Mouse (Mus musculus): ENCODE measurements around the gene Tmem50b. TPM values are rescaled to one million over a fixed set of nuclear protein-coding genes. Genes with fewer than 3 reads are reported as not detected.
"Not testable (repeated sequence)": the region's sequence is repeated elsewhere in the genome, so short reads cannot be mapped to it uniquely, and the experiment has no call there.

Gene Tmem50b
- polyA plus RNA-seq, 1 experiment from 2014 or later = 33.9 TPM

DNA sequence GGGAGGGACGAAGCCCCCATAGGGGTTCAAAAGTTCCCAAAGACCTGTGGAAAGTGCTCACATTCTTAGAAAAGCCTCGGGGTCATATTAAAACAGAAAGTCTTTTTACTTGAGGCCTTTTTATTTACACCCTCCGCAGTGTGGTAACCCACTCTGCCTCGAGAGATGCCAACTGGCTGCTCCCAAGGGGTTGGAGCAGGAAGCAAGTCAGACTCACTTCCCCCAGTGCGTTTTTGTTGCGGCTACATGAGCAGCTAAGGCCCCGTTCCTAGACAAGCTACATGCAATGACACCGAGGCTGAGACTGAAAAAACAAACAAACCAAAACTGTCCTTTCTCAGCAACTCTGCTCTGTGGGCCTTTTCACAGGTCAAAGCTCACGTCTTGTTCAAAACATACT lies 59.1 kb downstream of the Tmem50b start:
- peak; percentile 55 for DNase-seq (ENCODE audit: low spot score)

DNA sequence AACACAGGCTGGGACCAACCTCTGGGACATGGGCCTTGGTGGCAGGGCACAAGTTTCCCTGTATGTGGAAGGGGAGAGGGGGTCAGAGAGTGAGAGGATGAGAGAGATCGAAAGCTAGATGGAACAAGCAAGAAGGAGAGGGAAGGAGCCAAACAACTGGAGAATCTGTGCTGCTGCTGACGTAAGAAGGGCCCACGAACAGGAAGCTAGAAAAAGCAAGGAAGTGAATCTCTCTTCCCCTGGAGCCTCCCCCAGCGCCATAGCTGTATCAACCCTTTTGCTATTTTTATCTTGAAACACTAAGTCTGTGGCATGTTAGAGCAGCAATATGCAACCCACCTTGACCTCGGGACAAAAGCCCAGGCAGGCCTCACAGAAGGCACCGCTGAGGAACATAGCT lies 59.5 kb downstream of the Tmem50b start:
- DNase-seq (ENCODE audit: low spot score) = peak; percentile 43

- DNase-seq (ENCODE audit: low spot score) = no peak
Measured at GRCm38 (mm10) chr16:91537065-91537464, 60.5 kb downstream of the Tmem50b start.

GRCm38 (mm10) chr16:91536372-91536771 lies 61.2 kb downstream of the Tmem50b start:
- DNase-seq (ENCODE audit: low spot score) = no peak

DNA sequence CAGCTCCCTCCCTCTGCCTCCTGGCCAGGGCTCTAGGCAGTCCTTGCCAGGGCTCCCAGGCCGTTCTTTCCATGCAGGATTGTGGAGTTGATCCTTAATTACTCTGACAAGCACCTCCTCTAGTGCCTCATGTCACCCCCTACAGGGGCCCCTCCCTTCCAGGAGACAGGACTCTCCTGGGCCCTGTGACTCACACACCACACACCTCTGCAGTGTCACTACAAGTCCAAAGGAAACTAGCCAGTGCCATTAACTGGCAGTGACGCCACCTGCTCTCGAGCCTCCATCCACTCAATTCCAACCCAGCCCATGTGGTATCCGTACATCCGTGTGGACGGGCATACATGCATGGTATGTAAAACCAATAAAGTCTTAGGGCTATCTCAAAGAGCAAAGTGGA lies 62.7 kb downstream of the Tmem50b start:
- DNase-seq (ENCODE audit: low spot score) = no peak

GRCm38 (mm10) chr16:91534477-91534876 lies 63.1 kb downstream of the Tmem50b start:
- peak; percentile 92 for DNase-seq (ENCODE audit: low spot score)

DNA sequence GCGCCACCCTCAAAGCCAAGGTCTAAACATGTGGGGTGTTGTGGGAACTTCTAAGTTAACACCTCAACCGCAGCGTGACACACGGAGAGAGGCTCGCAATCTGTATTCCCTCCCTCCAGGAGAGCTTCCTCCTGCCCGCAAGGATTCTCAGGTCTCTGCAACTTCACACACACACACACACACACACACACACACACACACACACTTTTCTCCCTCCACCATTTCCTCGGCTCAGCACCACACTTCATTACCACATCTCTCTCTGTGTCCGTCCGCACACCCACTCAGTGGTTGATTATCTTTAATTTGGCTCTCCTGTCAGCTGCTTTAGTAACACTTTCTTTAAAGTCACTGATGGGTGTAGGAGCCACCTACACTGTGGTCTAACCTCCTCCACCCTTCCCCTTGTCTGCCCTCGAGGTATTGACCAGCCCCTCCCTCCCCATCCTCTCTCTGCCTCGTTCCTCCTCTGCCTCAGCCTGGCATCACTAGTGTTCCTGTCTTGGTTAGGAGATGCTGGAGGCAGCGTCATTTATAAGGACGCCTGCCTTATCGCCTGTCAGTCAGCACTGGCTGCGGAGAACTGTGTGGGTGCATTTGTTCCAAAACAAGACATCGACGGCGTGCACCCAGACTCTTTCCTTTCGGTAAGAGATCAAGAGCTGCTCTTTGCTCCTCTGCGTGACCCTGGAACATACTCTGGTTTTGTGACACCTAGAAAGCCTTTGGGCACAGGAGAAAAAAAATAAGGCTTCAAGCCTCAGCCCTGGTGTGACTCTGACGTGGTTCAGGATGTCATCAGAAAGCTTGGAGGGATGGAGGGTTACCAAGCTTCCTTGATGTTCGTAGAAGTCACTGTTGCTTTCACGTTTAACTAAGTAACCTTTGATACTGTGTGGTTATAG lies 64.3 kb downstream of the Tmem50b start:
- DNase-seq (ENCODE audit: low spot score) = peak; percentile 80

GRCm38 (mm10) chr16:91532429-91532828 lies 65.2 kb downstream of the Tmem50b start:
- no peak for DNase-seq (ENCODE audit: low spot score)

- no peak for DNase-seq (ENCODE audit: low spot score)
Measured at GRCm38 (mm10) chr16:91531856-91532255, 65.7 kb downstream of the Tmem50b start.

GRCm38 (mm10) chr16:91530830-91531229 lies 66.8 kb downstream of the Tmem50b start:
- DNase-seq (ENCODE audit: low spot score) = not testable (repeated sequence)

DNA sequence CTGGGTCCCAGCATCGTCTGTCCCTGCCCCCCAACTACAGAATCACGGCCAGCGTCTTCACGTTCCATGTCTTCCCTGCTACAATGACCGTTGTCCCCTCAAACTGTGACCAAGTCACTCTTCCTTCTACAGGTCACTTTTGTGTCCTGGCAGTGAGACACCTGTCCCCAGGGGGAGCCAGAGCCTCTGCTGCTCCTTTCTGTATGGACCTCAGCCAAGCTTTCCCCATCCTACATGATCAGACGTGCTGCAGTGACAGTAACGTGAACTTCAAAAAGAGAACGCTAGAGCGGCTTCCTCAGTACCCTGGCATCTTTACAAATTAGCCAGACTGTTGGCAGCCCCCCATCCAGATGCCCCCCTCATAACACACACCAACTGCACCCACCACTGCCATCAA lies 69.0 kb downstream of the Tmem50b start:
- no peak for DNase-seq (ENCODE audit: low spot score)

DNA sequence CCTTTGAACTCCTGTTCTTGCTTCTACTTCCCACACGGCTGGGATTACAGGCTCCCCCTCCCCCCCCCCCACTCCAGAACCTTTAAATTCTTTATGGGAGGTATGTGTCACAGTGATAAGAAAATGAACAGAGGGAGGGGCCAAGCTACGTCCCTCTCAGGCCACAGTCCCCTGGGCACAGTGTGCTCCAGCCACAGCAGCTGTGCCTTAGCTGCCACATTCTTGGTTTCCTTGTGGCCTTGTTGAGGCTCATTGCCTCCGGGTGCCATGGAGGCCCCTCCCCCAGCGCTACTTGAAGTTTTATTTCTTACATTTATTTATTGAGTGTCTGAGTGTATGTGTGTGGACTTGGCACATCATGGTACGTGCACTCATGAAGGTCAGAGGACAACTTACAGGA lies 70.1 kb downstream of the Tmem50b start:
- DNase-seq (ENCODE audit: low spot score) = no peak

DNA sequence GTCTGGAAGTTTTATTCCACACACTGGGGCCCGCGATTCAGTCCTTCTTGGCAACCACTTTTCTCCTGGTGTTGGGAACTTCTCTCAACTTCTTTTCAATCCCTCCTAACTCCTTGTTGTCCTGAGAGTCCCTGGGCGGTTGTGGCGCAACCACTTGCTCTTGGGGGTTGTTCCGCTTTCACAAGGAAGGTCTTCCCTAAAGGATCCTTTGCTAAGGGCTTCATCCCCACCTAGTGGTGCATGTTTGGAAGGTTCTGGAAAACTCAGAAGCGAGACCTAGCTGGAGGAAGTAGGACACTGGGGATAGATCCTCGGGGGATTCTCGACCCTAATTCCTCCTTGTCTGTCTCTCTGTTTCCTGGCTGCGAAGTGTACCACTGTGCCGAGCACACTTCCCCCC lies 70.5 kb downstream of the Tmem50b start:
- no peak for DNase-seq (ENCODE audit: low spot score)

DNA sequence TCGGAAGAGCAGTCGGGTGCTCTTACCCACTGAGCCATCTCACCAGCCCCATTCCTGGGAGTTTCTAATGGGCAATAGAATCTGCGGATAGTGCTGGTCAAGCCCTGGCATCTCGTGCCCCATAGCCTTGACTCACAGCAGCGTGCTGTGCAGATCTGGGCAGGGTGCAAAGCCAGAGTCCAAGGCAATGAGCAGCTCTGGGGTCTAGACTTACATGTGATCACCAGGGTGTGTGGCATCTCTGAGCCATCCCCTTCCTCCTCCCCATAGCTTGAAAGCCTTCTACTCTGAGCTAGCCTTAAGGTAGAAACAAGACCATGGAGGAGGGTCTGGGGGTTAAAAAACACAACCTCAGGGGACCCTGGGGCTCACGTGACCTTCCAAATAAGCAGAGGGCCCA lies 71.3 kb downstream of the Tmem50b start:
- DNase-seq (ENCODE audit: low spot score) = no peak

Small RNA genes lying within 50 kb of the gene (microRNA-seq; reads per million reads assigned to microRNA genes)
- gene Mir6367 (ENCODE audit: borderline number of aligned reads) = not detected

Other genes starting within 250 kb of the Tmem50b start
- gene Ifnar2, start 225.0 kb downstream of the Tmem50b start, polyA plus RNA-seq (2015; fragmentation: Nextera tagmentation; extraction: Ambion mirVana) = 70.7 and 73.4 TPM in 2 replicates
- gene Gm21970, start 206.1 kb downstream of the Tmem50b start, polyA plus RNA-seq (2015; fragmentation: Nextera tagmentation; extraction: Ambion mirVana) = not detected in 2 replicates
- gene Il10rb, start 191.6 kb downstream of the Tmem50b start, polyA plus RNA-seq (2015; fragmentation: Nextera tagmentation; extraction: Ambion mirVana) = 42.7 and 44.1 TPM in 2 replicates
- 30.2 and 40.9 TPM in 2 replicates for gene Ifnar1, start 112.6 kb downstream of the Tmem50b start, polyA plus RNA-seq (2015; fragmentation: Nextera tagmentation; extraction: Ambion mirVana)
- gene Ifngr2, start 50.7 kb downstream of the Tmem50b start, polyA plus RNA-seq (2015; fragmentation: Nextera tagmentation; extraction: Ambion mirVana) = 38.1 and 41.6 TPM in 2 replicates
- gene Dnajc28, start 21.2 kb upstream of the Tmem50b start, polyA plus RNA-seq (2015; fragmentation: Nextera tagmentation; extraction: Ambion mirVana) = 2.3 and 3.3 TPM in 2 replicates
- gene Gart, start 49.2 kb upstream of the Tmem50b start, polyA plus RNA-seq (2015; fragmentation: Nextera tagmentation; extraction: Ambion mirVana) = 125 and 133 TPM in 2 replicates
- 132 and 172 TPM in 2 replicates for gene Son, start 49.7 kb upstream of the Tmem50b start, polyA plus RNA-seq (2015; fragmentation: Nextera tagmentation; extraction: Ambion mirVana)
- 21.8 and 23.2 TPM in 2 replicates for gene Donson, start 91.0 kb upstream of the Tmem50b start, polyA plus RNA-seq (2015; fragmentation: Nextera tagmentation; extraction: Ambion mirVana)
- 27.0 and 28.0 TPM in 2 replicates for gene Cryzl1, start 131.2 kb upstream of the Tmem50b start, polyA plus RNA-seq (2015; fragmentation: Nextera tagmentation; extraction: Ambion mirVana)
- gene Itsn1, start 131.5 kb upstream of the Tmem50b start, polyA plus RNA-seq (2015; fragmentation: Nextera tagmentation; extraction: Ambion mirVana) = 2.7 and 3.0 TPM in 2 replicates